Mouse (Mus musculus): ENCODE results near the gene Psmd9. TPM values are rescaled to one million over a fixed set of nuclear protein-coding genes. Genes with fewer than 3 reads are reported as not detected.

Gene Psmd9
- total RNA-seq, 2 experiments from 2014 or later: 30.9 to 42.8 TPM

GRCm38 (mm10) chr5:123148073-123148722 lies 21.0 kb upstream of the Psmd9 start:
- DNase-seq (ENCODE audit: low spot score in 2 of 2): no peak

- peak; percentile 90 to 93 for DNase-seq (ENCODE audit: low spot score in 2 of 2)
These were observed 19.5 kb upstream of the Psmd9 start for GRCm38 (mm10) chr5:123149451-123150400.

GRCm38 (mm10) chr5:123150641-123151040 lies 18.6 kb upstream of the Psmd9 start:
- DNase-seq (ENCODE audit: low spot score in 2 of 2): no peak

- DNase-seq (ENCODE audit: low spot score in 2 of 2): no peak
These were observed 18.1 kb upstream of the Psmd9 start for GRCm38 (mm10) chr5:123151077-123151476.

- no peak for DNase-seq (ENCODE audit: low spot score in 2 of 2)
These were observed 17.4 kb upstream of the Psmd9 start for GRCm38 (mm10) chr5:123151707-123152362.

- DNase-seq (ENCODE audit: low spot score in 2 of 2): no peak
These were observed 16.3 kb upstream of the Psmd9 start for GRCm38 (mm10) chr5:123152901-123153300.

GRCm38 (mm10) chr5:123155425-123155824 lies 13.8 kb upstream of the Psmd9 start:
- peak; percentile 68 to 82 for DNase-seq (ENCODE audit: low spot score in 2 of 2)

GRCm38 (mm10) chr5:123156763-123157162 lies 12.4 kb upstream of the Psmd9 start:
- no peak for DNase-seq (ENCODE audit: low spot score in 2 of 2)

- no peak for DNase-seq (ENCODE audit: low spot score in 2 of 2)
These were observed 11.2 kb upstream of the Psmd9 start for GRCm38 (mm10) chr5:123157972-123158371.

GRCm38 (mm10) chr5:123159446-123159845 lies 9.8 kb upstream of the Psmd9 start:
- no peak for DNase-seq (ENCODE audit: low spot score in 2 of 2)

GRCm38 (mm10) chr5:123159866-123160265 lies 9.3 kb upstream of the Psmd9 start:
- DNase-seq (ENCODE audit: low spot score in 2 of 2): no peak

- DNase-seq (ENCODE audit: low spot score in 2 of 2): no peak
These were observed 8.9 kb upstream of the Psmd9 start for GRCm38 (mm10) chr5:123160341-123160740.

- no peak for DNase-seq (ENCODE audit: low spot score in 2 of 2)
These were observed 6.3 kb upstream of the Psmd9 start for GRCm38 (mm10) chr5:123162942-123163341.

- DNase-seq (ENCODE audit: low spot score in 2 of 2): no peak
These were observed 2.8 kb upstream of the Psmd9 start for GRCm38 (mm10) chr5:123166437-123166836.

- no peak for DNase-seq (ENCODE audit: low spot score in 2 of 2)
These were observed 1.6 kb upstream of the Psmd9 start for GRCm38 (mm10) chr5:123167591-123167990.

GRCm38 (mm10) chr5:123170365-123170764 lies 1.2 kb downstream of the Psmd9 start:
- DNase-seq (ENCODE audit: low spot score in 2 of 2): no peak

- DNase-seq (ENCODE audit: low spot score in 2 of 2): peak; percentile 75 to 78
These were observed 2.6 kb downstream of the Psmd9 start for GRCm38 (mm10) chr5:123171646-123172350.

GRCm38 (mm10) chr5:123178792-123179191 lies 9.6 kb downstream of the Psmd9 start:
- no peak for DNase-seq (ENCODE audit: low spot score in 2 of 2)

- no peak for DNase-seq (ENCODE audit: low spot score in 2 of 2)
These were observed 11.2 kb downstream of the Psmd9 start for GRCm38 (mm10) chr5:123180390-123180789.

GRCm38 (mm10) chr5:123181536-123181935 lies 12.3 kb downstream of the Psmd9 start:
- no peak for DNase-seq (ENCODE audit: low spot score in 2 of 2)

- DNase-seq (ENCODE audit: low spot score in 2 of 2): no peak
These were observed 13.4 kb downstream of the Psmd9 start, which contains the start of gene Hpd for GRCm38 (mm10) chr5:123182651-123183050. Gene Hpd, minus strand, starts transcription at chr5:123182727.
